Mouse (Mus musculus) frontal cortex, postnatal 14 days (tissue): ENCODE measurements around the gene Slc30a2.

ENCODE experiments used
- DNase-seq, 2 experiments: peaks; one replicate each; pipeline ENCODE4 v3.0.0; 2022; ENCODE audit warnings: low spot score in 2 of 2

Gene Slc30a2

DNA sequence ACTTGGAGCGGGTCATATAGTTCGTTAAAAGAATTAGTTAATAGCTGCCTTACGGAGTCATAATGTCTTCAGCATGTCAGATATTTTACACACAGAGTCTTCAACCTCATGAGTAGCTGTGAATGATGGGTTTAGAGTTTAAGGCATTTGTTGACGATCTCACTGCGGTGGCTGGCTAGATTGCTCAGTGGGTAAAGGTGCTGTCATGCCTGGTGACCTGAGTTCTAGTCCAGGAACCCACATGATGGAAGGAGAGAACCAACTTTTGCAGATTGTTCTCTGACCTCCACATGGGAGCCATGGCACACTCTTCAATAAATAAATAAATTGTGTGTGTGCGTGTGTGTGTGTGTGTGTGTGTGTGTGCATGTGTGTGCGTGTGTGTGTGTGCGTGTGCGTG lies 54.8 kb downstream of the Slc30a2 start:
- no peak for DNase-seq

DNA sequence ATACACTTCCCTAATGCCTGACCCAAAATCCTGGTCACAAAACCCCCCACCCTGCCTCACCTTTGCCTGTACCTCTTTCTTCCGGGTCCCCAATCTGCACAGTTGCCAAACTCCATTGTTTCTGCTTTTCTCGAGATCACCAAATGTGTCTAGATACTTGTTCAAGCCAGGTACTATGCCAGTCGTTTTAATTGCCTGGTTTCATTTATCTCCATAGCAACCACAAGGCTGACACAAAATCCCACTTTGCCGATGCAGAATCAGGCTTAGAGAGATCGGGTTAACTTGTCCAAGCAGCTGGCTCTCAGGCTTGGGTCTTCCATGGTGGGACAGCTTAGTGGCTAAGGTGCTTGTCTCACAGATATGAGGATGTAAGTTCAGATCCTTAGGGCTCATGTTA lies 57.2 kb downstream of the Slc30a2 start:
- no peak for DNase-seq

DNA sequence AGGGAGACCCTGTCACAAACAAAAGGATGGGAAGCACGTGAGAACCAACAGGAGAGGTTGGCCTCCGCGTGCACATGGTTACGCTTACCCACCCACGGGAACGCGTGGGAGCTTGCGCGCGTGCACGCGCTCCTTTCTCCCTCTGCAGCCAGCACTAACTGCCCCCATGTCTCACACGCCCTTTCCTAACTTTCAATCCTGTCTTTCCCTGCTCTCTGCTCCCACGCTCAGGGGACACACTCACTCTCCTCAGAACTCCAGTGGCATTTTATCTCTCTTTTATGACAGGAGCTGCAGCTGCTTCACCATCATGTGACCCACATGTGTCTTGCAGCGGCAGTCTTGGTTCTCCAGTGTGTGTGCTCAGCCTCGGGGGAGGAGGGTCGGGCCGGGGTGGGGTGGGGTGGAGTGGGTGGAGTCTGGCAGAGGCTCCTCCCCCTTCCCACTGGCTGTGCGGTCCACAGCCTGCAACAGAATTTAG lies 58.2 kb downstream of the Slc30a2 start:
- peak; percentile 64 to 80 for DNase-seq

DNA sequence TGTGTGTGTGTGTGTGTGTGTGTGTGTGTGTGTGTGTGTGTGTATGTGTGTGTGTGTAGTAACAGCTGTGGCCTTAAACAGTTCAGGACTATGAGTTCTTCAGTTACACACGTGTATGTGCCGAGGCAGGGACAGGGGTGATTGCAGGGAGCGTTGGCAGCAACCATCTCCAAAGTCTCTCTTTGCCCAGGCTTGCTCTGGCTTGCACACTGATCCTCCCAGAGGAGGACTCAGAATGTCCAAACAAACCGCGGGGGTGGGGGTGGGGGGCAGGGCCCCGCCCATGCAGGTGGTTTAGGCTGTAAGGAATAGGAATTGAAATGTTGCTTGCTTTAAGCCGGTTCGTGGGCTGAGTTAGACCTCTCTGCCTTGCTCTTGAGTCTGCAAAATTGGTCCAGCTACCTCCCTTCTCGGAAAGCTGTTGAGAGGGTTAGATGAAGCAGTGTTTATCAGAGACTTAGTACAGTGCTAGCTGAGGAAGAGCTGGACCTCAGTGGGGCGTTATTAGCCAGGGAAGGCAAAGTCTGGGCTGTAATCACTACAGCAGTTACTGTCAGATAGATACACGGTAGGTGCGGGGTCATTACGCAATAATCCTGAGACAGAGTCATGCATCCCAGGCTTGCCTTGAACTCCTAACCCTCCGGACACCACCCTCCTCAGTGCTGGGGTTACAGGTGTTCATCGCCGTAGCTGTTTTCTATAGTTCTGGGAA lies 59.0 kb downstream of the Slc30a2 start:
- DNase-seq = no peak

DNA sequence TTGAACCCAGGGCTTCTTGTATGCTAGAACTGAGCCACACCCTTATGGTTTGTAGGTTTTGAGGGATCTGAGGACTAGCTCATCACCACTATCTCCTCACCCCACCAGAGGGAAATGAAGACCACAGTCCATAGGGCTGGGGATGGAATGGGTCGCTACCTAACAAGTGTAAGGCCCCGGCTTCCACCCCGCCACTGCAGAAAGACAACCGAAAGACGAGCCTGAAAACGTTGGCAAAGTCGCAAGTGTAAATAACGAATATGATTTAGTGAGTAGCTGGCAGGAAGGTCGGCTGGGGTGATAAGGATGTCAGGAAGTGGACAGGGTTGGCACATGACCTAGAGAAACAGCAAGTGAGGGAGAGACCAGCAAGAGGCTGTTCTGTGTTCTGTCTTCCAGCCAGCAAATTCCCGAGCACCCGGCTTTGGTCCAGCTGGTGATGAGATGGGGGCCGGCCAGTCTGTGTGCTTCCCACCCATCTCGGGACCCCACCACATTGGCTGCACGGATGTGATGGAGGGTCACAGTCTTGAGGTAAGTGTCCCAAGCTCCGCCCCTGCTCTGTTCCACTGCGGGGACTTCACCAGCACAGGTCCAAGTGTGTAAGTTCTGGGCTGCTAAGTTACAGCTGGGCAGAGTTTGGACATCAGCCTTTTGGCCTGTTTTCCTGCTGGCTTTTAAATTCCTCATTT lies 59.7 kb downstream of the Slc30a2 start:
- no peak for DNase-seq

DNA sequence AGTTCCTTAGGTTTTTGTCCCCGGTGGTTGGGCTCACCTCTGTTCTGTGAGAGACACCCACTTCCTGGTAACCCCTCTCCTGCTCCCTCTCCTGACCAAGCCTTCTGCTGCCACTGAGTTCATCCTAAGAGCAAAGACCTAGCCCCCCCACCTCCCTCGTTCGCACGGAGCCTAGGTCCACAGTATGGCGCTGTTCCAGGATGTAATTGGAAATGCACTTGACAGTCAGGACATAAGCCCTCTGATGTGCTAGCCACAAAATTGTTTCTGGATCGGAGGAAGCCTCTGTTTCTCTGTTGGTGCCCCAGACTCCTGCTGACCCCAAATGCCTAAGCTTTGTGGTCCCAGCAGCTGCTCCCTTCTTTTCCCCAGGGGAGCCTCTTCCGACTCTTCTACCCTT lies 60.7 kb downstream of the Slc30a2 start:
- DNase-seq = no peak
